Mouse (Mus musculus): ENCODE measurements at regions not wholly inside any gene's neighbourhood (a gene's known extent, or its start where the extent isn't known, plus 50 kb on each side); places are given as distances from the start of the nearest gene placed in this dataset.
A peak's percentile ranks its signal among the peaks of the same experiment; 100 is the strongest.

DNA sequence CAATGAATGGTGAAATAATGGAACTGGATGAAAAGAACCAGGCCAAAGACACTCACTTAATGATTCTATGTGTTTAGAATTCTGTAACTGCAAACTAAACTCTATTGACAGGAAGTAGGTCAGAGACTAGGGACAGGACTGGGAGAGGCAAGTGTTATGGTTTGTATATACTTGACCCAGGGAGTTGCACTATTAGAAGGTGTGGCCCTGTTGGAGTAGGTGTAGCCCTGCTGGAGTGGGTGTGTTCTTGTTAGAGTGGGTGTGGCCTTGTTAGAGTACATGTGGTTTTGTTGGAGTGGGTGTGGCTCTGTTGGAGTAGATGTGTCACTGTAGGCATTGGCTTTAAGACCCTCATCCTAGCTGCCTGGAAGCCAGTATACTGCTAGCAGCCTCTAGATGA lies 93.0 kb upstream of the Npas2 start:
- no peak for DNase-seq (ENCODE audit: low read depth, low spot score)

- no peak for DNase-seq (ENCODE audit: low read depth, low spot score)
These were observed 91.2 kb upstream of the Npas2 start for GRCm38 (mm10) chr1:39102126-39102905.

- DNase-seq (ENCODE audit: low read depth, low spot score) = no peak
These were observed 90.3 kb upstream of the Npas2 start for GRCm38 (mm10) chr1:39102989-39103910.

DNA sequence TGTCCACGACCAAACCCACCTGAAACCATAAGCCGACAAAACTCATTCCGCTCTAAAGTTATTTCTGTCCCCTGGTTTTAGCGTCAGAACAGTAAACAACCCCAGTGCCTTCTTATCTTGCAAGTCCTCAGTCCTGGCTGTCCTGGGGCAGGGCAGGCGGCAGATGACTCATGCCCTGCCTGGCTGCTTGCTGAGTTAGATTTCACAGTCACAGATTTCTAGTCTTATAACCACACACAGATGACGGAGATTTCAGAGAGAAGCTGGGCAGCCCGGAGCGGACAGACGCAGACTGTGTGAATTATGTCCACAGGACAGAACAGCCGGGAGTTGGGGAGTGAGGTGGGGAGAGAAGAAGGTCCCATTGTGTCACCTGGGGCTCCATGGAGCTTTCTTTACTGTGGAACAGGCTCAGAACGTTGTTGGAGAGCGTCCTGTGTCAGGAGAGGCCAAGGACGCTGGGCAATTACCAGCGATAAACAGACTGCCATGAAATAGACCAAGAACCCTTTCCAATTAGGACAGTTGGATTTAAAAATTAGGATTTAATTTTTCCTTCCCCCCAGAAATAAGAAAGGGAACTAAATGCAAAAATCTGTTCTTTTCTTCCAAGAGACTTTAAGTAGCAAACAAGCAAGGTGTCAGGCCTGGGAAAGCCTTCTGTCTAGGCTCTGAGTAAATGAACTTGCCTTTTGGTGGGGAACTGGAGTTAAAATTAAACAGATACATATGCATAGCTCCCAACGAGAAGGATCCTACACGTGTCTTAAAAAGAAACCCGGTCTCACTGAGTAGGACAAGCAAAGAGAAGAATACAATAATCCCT lies 87.8 kb upstream of the Npas2 start:
- DNase-seq (ENCODE audit: low read depth, low spot score) = peak; percentile 58

DNA sequence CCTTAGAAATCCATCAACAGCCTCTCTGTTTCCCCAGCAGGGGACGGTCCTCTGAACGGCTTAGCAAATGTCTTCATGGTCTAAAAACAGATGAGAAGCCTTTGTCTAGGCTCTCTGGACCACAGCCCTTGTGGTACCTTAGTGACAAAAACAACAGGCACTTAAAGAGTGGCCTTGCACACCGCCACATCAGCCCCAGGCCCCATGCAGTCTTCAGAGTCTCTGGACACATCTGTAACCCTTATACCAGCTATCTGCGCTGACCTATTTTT lies 87.2 kb upstream of the Npas2 start:
- DNase-seq (ENCODE audit: low read depth, low spot score) = no peak

- peak; percentile 15 for DNase-seq (ENCODE audit: low read depth, low spot score)
These were observed 86.9 kb upstream of the Npas2 start for GRCm38 (mm10) chr1:39106650-39107049.

- no peak for DNase-seq (ENCODE audit: low read depth, low spot score)
These were observed 77.2 kb upstream of the Npas2 start for GRCm38 (mm10) chr1:39116319-39116718.

DNA sequence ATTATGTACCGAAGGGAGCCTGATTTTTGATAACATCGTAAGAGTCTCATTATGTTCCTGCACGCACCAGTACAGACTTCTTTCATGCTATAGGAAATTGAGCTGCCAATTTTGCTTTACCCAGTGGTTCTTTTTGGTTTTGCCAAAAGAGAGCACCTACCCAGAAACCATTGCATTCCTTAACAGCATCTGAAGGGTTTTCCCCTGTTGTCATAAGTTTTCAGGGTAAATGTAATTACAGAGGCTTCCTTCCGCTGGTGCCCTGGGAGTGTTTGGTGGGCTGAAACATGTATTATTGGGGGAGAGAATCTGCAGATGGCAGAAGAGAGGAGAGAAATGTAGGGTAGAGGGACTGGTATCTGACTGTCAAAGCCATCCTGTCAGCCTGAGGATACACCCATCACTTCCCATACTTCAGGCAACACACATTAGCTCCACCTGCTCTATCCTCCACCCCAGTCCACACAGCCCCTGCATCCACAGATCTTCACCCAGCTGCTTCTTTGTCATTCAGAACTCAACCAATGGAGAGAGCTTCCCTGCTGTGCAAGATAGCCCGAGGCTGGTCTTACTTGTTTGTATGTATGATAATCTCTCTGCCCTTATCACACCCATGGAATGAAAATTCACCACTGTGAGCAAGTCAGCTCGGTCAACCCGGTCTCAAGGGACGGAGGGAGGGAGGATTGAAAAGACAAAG lies 71.1 kb upstream of the Npas2 start:
- no peak for DNase-seq (ENCODE audit: low read depth, low spot score)

DNA sequence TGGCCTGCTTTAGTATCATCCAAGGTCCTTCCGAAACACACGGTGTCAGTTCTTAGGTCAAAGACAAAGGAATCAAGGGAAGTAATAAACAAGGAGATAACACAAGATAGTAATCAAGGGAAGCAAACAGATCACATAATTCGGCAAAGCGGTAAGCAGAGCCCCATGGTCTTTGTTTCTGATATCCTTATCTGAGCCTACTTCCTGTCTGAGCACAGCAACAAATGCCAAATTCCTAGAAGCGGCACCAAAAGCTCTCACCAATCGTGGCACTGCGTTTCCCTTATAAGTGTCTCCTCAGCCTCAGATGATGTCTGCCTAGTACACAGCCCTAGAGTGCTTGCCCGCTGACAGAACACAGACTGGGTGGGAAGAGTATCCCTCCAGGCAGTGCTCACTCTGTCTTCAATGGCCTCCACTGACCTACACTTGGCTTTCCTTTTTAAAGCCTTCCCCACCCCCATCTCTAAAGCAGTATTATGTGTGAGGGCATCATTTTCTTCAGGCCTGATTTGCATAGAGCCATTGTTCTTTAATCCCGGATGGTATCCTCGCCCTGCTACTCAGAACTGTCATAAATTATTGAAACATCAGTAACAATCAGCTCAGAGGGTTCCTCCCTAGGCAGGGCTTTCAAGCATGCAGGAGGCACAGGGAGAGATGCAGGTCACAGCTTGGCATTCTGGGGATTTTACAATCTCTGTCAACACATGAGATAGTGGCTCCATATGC lies 70.3 kb upstream of the Npas2 start:
- DNase-seq (ENCODE audit: low read depth, low spot score) = no peak

GRCm38 (mm10) chr1:39123813-39124146 lies 69.8 kb upstream of the Npas2 start:
- no peak for DNase-seq (ENCODE audit: low read depth, low spot score)

- no peak for DNase-seq (ENCODE audit: low read depth, low spot score)
These were observed 59.0 kb upstream of the Npas2 start for GRCm38 (mm10) chr1:39134521-39134920.

GRCm38 (mm10) chr1:39143054-39143453 lies 50.5 kb upstream of the Npas2 start:
- DNase-seq (ENCODE audit: low read depth, low spot score) = no peak

- no peak for DNase-seq (ENCODE audit: low read depth, low spot score)
These were observed 49.9 kb upstream of the Npas2 start for GRCm38 (mm10) chr1:39143626-39144025.
